Mouse (Mus musculus) G1E (cell line): ENCODE data around the gene Sdf2l1.

Experiments used
- CTCF ChIP-seq: IDR thresholded peaks from 2 replicates; pipeline ENCODE4 v1.5.1; 2012; ENCODE audit warnings: low read depth, low read length, inconsistent platforms, mixed read lengths
- GATA1 ChIP-seq: IDR thresholded peaks from 2 replicates; pipeline ENCODE4 v1.6.1; 2012; ENCODE audit warnings: borderline replicate concordance, low read length, inconsistent platforms, mixed read lengths
- TAL1 ChIP-seq: conservative IDR thresholded peaks from 2 replicates; pipeline ENCODE4 v1.6.1; 2012; ENCODE audit warnings: low read depth, low read length, inconsistent platforms, mixed read lengths

DNA sequence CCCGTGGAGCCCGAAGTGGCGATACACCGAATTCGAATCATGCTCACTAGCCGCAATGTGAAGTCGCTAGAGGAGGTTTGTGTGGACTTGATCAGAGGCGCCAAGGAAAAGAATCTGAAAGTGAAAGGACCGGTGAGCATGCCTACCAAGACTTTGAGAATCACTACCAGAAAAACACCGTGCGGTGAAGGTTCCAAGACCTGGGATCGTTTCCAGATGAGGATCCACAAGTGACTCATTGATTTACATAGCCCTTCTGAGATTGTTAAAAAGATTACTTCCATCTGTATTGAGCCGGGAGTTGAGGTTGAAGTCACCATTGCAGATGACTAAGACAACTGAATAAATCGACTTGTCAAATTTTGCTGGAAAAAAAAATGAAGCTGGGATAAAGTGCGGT lies 5.2 kb upstream of the Sdf2l1 start:
- TF ChIP-seq CTCF (no peak), TAL1 (no peak), GATA1 (no peak)
